Mouse (Mus musculus) hindbrain, embryonic 12.5 days (tissue): ENCODE data around the gene Lgals8. TPM values are rescaled to one million over a fixed set of nuclear protein-coding genes. Genes with fewer than 3 reads are reported as not detected.
A peak's percentile ranks its signal among the peaks of the same experiment; 100 is the strongest.

ENCODE experiments used
- ATAC-seq: fragments of 200-750 bp; cut with Nextera tagmentation; 2 replicates; pipeline ENCODE4 v1.8.0; 2017; ENCODE audit warnings: moderate TSS enrichment; ENCODE audit not compliant: low FRiP score
- H3K27ac ChIP-seq: fragments of 300-500 bp; sonication (generic); 2 replicates; pipeline ENCODE4 v1.5.1; 2016; ENCODE audit warnings: mild to moderate bottlenecking
- H3K27me3 ChIP-seq: fragments of 300-500 bp; sonication (generic); 2 replicates; pipeline ENCODE4 v1.6.1; 2016; ENCODE audit warnings: mild to moderate bottlenecking
- H3K36me3 ChIP-seq: fragments of 300-500 bp; sonication (generic); 2 replicates; pipeline ENCODE4 v1.6.1; 2016; ENCODE audit warnings: mild to moderate bottlenecking
- H3K4me1 ChIP-seq: fragments of 300-500 bp; sonication (generic); 2 replicates; pipeline ENCODE4 v1.6.1; 2016
- H3K4me2 ChIP-seq: fragments of 300-500 bp; sonication (generic); replicated peaks from 2 replicates; pipeline ENCODE4 v1.6.1; 2016; ENCODE audit warnings: mild to moderate bottlenecking
- H3K4me3 ChIP-seq: fragments of 300-500 bp; sonication (generic); 2 replicates; pipeline ENCODE4 v1.5.1; 2016; ENCODE audit warnings: mild to moderate bottlenecking
- H3K9ac ChIP-seq: fragments of 300-500 bp; sonication (generic); 2 replicates; pipeline ENCODE4 v1.6.1; 2016; ENCODE audit warnings: mild to moderate bottlenecking, moderate library complexity
- H3K9me3 ChIP-seq: fragments of 300-500 bp; sonication (generic); replicated peaks from 2 replicates; pipeline ENCODE4 v1.6.1; 2016; ENCODE audit warnings: mild to moderate bottlenecking
- WGBS: fragments of 180-500 bp; shearing (Covaris S2); methylation state at CpG from one replicate; pipeline ENCODE4 v1.1.7; 2016; 5-methylcytosine and 5-hydroxymethylcytosine counted together
- polyA plus RNA-seq: library from polyadenylated mRNA; unstranded; fragments of >200 nt; fragmentation: Nextera tagmentation; extraction: Ambion mirVana; gene quantifications from 2 replicates; pipeline ENCODE4 v1.2.1, GENCODE M21; 2016

Lgals8 gene
- polyA plus RNA-seq, 1 experiment from 2014 or later: 14.5 TPM

DNA sequence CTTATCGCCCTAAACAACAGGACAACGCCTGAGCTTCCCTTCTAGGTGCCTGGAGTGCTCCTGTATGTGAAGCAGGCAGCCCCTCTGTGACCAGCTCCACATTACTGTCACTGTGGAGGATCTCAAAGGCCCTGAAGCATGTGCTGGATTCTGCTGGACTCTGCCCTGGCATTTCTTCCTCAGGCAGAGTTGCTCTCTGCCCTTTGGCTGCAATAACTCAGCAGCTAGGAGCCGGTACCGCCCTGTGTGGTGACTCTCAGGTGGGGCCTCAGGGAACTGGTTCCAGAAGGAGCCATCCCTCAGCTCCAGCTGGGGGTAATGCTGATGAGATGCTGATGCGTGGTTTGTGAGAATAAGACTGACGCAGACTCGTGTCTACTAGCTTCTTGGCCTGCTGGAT, 8.0 kb downstream of the Lgals8 start:
- Histone ChIP-seq H3K27ac (no peak overlapping the region), H3K4me3 (no peak overlapping the region), H3K9me3 (no peaks in the 10 kb centered on the region), H3K4me2 (no peak overlapping the region), H3K27me3 (no peaks in the 10 kb centered on the region), H3K9ac (no peak overlapping the region), H3K36me3 (peaks cover 6% of the 10 kb centered on the region; the same call in 1 of the 2 replicates), H3K4me1 (no peaks in the 10 kb centered on the region)
- WGBS: 83% methylated on average over 7 of the region's 7 CpGs
- ATAC-seq: no peak

DNA sequence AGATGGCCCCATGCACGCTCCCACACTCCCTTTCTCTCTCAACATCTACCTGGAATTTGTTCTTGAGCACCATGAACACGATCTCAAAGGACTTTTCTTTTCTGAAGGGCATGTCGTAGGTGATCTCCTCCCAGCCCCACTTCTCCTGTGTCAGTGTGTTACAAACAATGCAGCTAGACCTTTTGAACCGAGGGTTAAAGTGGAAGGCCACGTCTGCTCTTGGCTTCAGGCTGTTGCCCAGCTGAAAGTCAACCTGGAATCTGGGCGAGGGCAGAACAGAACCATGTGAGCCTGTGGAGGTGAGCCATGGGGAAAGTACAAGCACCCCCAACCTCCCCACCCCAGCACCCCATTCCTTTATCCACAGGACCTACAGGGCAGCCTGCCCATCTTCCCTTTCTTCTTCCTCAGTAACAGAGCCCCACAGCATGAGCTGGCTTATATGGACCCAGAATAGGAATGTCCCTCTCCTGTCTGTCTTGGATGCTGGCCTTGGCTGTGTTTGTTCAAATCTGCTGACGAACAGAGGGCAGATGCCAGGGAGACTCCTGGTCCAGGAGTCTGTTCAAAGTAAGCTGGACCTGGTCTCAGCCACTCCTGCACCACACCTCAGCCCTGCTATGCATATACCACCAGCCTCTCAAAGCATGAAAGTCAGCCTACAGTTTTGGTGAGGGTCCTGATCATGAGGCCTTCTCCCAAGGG, 9.9 kb downstream of the Lgals8 start:
- H3K4me2 ChIP-seq: no peak overlapping the region
- WGBS: 83% methylated on average over 7 of the region's 7 CpGs
- ATAC-seq: no peak
- no peak overlapping the region for H3K4me3 ChIP-seq
- peaks cover 6% of the 10 kb centered on the region; the same call in 1 of the 2 replicates for H3K36me3 ChIP-seq
- no peaks in the 10 kb centered on the region for H3K4me1 ChIP-seq
- H3K27me3 ChIP-seq: no peaks in the 10 kb centered on the region
- no peak overlapping the region for H3K27ac ChIP-seq
- H3K9me3 ChIP-seq: no peaks in the 10 kb centered on the region
- H3K9ac ChIP-seq: no peak overlapping the region

DNA sequence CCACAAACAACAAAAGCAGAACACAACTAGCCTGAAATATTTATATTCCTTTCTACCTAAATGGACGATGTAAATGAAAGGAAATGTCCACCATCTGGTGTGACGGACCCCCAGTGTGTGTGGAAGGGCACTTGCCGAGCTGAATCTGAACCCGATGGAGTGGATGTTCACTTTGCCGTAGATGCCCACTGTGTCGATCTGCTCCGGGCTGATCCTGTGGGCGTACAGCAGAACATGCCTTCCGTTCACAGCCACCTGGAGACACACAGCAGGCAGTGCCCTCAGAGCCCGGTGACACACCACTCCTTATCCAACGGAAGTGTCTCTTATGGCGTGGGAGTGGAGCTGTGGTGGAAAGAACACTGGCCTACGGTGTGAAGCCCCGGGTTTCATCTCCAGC, 11.6 kb downstream of the Lgals8 start:
- Histone ChIP-seq H3K27me3 (no peaks in the 10 kb centered on the region), H3K4me1 (no peaks in the 10 kb centered on the region), H3K9ac (no peak overlapping the region), H3K9me3 (no peaks in the 10 kb centered on the region), H3K4me2 (no peak overlapping the region), H3K4me3 (no peak overlapping the region), H3K36me3 (peaks cover 6% of the 10 kb centered on the region; the same call in 1 of the 2 replicates), H3K27ac (no peak overlapping the region)
- WGBS: 87% methylated on average over 14 of the region's 14 CpGs
- no peak for ATAC-seq

DNA sequence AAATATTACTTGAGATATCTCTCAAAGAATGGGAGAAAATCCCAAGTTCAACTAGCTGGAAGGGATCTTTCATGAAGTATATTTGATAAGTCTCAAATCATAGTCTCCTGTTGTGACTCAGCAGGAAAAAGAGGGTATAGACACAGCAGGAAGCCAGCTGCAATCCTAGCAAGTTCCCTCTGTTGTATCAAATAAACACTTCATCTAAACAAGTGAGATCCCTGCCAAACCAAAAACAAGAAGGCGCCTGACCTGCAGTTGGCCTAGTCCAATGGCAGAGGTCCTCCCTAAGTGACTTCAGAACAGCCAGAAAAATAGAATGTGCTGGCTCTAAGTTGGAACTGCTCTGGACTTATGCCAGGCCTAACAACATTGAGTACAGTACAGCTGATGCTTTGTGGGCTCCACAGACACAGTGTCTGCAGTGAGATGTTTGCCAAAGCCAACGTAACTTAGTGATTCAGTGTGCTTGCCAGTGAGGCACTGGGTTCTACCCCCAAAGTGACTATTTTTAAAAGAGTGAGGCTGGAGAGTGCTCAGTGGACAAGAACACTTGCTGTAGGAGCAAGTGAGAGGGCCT, 22.6 kb downstream of the Lgals8 start:
- Histone ChIP-seq H3K4me1 (no peaks in the 10 kb centered on the region), H3K27ac (no peak overlapping the region), H3K36me3 (peaks cover 48% of the 10 kb centered on the region), H3K27me3 (no peaks in the 10 kb centered on the region), H3K4me2 (no peak overlapping the region), H3K9me3 (no peaks in the 10 kb centered on the region), H3K9ac (no peak overlapping the region), H3K4me3 (no peak overlapping the region)
- WGBS: 82% methylated on average over 2 of the region's 2 CpGs
- no peak for ATAC-seq

DNA sequence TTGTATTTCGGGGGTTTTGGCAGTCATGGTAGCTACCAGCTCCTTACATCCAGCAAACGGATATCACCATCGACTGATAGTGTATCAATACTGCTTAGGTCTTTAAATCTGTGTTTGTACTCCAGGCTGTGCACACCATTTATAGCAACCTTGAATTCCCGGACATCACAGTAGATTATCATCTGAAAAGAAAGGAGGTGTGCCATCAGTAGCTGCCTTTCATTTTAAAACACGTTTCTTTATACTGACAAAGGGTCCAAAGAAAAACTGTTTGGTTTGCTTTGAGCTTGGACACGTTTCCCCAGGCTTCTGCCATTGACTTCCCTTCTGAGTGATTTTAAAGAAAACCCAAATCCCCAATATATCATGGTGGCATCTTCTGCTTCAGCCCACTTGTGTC, 23.9 kb downstream of the Lgals8 start:
- H3K4me3 ChIP-seq: no peak overlapping the region
- 89% methylated on average over 6 of the region's 6 CpGs for WGBS
- no peak overlapping the region for H3K4me2 ChIP-seq
- ATAC-seq: no peak
- H3K36me3 ChIP-seq: peaks cover 53% of the 10 kb centered on the region
- H3K27me3 ChIP-seq: no peaks in the 10 kb centered on the region
- no peak overlapping the region for H3K27ac ChIP-seq
- H3K9ac ChIP-seq: no peak overlapping the region
- no peaks in the 10 kb centered on the region for H3K4me1 ChIP-seq
- no peaks in the 10 kb centered on the region for H3K9me3 ChIP-seq

DNA sequence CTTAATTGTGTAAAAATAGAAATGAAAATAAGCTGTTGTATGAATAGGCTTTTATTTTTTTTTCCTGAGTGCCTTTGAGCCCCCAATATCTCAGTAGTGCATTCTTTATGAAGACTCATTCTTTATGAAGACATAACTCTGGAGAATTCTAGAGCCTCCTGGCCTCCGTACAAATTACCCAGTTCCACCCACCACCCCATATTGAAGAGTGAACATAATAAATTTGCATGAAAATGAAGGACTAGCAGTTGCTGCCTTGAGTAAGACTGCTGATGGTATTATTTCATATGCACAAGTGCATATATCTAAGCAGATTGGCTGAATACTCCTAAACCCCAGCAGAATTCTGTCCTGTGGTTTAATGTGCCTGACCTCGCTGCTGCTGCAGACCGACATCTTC, 25.2 kb downstream of the Lgals8 start:
- Histone ChIP-seq H3K9ac (no peak overlapping the region), H3K4me1 (no peaks in the 10 kb centered on the region), H3K9me3 (no peaks in the 10 kb centered on the region), H3K36me3 (peaks cover 65% of the 10 kb centered on the region), H3K4me3 (no peak overlapping the region), H3K27me3 (no peaks in the 10 kb centered on the region), H3K4me2 (no peak overlapping the region), H3K27ac (no peak overlapping the region)
- 96% methylated on average over 3 of the region's 3 CpGs for WGBS
- ATAC-seq: no peak

DNA sequence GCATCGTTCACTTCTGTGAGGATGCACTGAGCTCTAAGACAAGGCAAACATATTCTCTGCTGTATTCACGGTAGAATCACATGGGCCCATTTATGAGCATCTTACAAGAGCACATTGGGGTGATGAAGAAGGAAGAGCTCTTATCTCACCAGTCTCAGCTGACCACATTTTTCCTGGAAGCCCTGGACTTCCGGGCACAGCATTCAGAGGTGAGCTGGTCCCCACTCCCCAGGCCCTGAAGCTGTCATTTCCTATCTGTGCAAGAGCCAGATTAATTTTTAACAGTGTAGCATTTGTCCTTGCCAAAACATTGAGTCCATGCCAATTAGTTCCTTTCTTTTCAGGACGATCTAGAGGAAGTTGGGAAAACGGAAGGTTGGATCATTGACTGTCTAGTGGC, 30.9 kb downstream of the Lgals8 start:
- H3K27me3 ChIP-seq: no peaks in the 10 kb centered on the region
- H3K9me3 ChIP-seq: no peaks in the 10 kb centered on the region
- no peak overlapping the region for H3K9ac ChIP-seq
- no peak for ATAC-seq
- no peak overlapping the region for H3K4me3 ChIP-seq
- no peak overlapping the region for H3K27ac ChIP-seq
- H3K4me1 ChIP-seq: no peaks in the 10 kb centered on the region
- no peak overlapping the region for H3K4me2 ChIP-seq
- 89% methylated on average over 5 of the region's 5 CpGs for whole genome bisulfite sequencing
- H3K36me3 ChIP-seq: peaks cover 92% of the 10 kb centered on the region

DNA sequence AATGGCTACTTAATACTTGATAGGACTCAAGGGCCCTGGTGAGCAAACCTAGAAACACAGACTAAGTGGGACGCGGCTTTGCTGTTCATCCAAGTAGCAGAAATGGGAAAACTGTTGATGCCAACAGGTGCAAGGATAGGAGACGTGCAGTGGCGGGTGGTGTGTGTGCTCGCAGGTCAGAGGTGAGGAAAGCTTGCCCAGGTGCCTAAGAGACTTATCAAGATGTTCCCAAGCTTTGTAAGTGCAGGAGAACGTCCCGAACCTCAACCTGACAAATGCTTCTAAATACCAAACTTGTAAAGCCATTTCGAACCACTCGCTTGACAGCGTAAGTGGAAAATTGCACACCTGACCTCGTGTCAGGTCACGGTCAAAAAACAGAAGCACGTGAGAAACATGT, 36.2 kb downstream of the Lgals8 start:
- Histone ChIP-seq H3K4me1 (no peaks in the 10 kb centered on the region), H3K36me3 (peaks cover 94% of the 10 kb centered on the region), H3K4me3 (no peak overlapping the region), H3K9ac (no peak overlapping the region), H3K27me3 (no peaks in the 10 kb centered on the region), H3K9me3 (no peaks in the 10 kb centered on the region), H3K27ac (no peak overlapping the region), H3K4me2 (no peak overlapping the region)
- no peak for ATAC-seq
- WGBS: 94% methylated on average over 13 of the region's 13 CpGs

DNA sequence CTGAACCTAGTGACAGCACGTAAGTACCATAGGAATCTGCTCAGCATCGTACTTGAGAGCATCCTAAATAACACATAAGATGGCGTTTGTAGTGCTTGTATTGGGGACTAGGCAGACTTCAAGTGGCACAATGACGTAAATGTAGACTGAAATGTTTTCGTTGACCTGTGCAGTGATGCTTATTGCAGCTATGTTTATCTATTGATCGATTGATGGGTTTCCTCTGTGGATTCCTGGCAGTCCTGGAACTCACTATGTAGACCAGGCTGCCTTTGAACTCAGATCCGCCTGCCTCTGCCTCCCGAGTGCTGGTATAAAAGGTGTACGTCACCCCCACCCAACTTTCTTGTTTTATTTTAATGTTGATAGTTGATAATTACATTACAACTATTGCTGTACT, 44.1 kb downstream of the Lgals8 start:
- Histone ChIP-seq H3K27ac (no peak overlapping the region), H3K36me3 (peaks cover 90% of the 10 kb centered on the region), H3K4me1 (no peaks in the 10 kb centered on the region), H3K4me2 (no peak overlapping the region), H3K27me3 (no peaks in the 10 kb centered on the region), H3K9ac (no peak overlapping the region), H3K4me3 (no peak overlapping the region), H3K9me3 (no peaks in the 10 kb centered on the region)
- ATAC-seq: no peak
- WGBS: 92% methylated on average over 9 of the region's 9 CpGs

DNA sequence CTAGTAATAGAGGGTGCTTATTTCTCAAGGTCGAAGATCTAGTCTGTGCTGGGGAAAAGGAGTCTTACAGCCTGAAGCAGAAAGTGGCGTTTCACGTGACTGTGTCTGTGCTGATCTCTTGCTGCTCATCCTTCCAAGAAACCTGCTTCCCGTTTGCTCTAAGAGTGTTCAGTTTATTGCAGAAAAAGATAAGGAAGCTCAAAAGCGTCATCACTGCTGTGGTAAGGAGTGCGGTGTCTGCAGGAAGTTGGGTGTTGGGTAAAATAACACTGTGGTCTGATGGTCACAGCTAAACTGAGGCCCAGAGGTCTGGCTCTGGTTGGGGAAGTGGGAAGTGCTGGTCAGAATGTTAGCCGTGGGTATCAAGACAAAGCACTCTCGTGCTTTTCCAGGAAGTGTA, 52.7 kb downstream of the Lgals8 start:
- no peaks in the 10 kb centered on the region for H3K4me1 ChIP-seq
- H3K27ac ChIP-seq: no peak overlapping the region
- H3K27me3 ChIP-seq: no peaks in the 10 kb centered on the region
- H3K9ac ChIP-seq: no peak overlapping the region
- H3K9me3 ChIP-seq: no peaks in the 10 kb centered on the region
- H3K36me3 ChIP-seq: peaks cover 71% of the 10 kb centered on the region
- no peak overlapping the region for H3K4me3 ChIP-seq
- ATAC-seq: no peak
- 92% methylated on average over 8 of the region's 8 CpGs for WGBS
- H3K4me2 ChIP-seq: no peak overlapping the region

DNA sequence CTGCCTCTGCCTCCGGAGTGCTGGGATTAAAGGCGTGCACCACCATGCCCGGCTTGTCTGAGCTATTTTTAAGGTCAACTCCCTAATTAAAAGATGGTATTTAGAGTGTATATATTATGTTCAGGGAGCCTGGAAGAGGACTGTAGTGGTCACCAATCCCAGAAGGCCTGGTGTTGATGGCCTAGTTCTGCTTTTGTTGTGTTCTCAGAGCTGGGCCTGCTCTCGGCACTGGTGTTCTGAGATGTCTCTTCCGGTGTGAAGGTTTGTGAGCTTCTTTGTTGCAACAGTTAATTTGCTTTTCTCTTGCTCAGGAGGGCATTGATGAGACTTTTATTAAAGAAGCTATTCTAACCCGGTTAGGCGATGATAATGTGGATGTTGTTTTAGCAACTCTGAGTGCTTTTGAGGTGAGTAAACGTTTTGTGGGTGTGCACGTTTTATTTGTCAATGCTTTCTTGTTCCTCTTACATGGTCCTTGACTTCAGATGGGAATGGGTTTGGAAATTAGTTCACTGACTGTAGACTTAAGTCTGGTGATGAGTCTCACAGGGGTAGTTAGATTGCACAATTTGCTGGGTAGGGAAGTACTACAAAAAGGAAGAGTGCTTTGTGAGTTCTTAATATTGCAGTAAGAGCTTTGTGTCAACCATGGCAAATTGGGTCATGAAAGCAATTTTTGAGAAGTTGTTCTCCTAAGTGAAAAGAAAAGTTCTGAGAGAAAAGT, 56.2 kb downstream of the Lgals8 start:
- no peak overlapping the region for H3K4me3 ChIP-seq
- no peaks in the 10 kb centered on the region for H3K4me1 ChIP-seq
- H3K9ac ChIP-seq: no peak overlapping the region
- no peaks in the 10 kb centered on the region for H3K27me3 ChIP-seq
- H3K36me3 ChIP-seq: peaks cover 56% of the 10 kb centered on the region
- no peak overlapping the region for H3K27ac ChIP-seq
- no peaks in the 10 kb centered on the region for H3K9me3 ChIP-seq
- H3K4me2 ChIP-seq: no peak overlapping the region
- 86% methylated on average over 9 of the region's 9 CpGs for WGBS
- ATAC-seq: no peak

DNA sequence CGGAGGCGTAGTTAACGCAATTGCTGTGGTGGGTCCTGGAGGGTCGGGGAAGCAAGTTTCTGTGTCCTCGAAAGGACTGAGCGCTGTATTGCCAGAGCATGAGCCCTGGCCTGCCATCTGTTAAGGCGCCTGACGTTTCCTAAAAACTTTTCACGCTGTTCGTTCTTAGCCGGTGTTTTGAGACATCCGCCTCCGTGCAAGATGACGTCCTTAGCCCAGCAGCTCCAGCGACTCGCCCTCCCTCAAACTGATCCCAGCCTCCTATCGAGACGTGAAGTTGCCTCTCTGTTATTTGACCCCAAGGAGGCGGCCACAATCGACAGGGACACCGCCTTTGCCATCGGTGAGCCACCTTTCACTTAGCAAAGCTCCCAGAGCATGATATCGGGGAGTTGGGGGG, 69.2 kb downstream of the Lgals8 start:
- under 1% methylated on average over 23 of the region's 23 CpGs for WGBS
- Histone ChIP-seq H3K4me3 (peak overlapping the region; percentile 66), H3K27ac (no peak overlapping the region), H3K4me2 (peak overlapping the region; percentile 74), H3K4me1 (peaks cover 8% of the 10 kb centered on the region), H3K27me3 (peaks cover 11% of the 10 kb centered on the region; the same call in 1 of the 2 replicates), H3K9ac (peak overlapping the region; percentile 57), H3K9me3 (no peaks in the 10 kb centered on the region), H3K36me3 (peaks cover 18% of the 10 kb centered on the region)
- no peak for ATAC-seq
